Mouse (Mus musculus): Measurements from ENCODE around the gene Haus6. TPM values are rescaled to one million over a fixed set of nuclear protein-coding genes. Genes with fewer than 3 reads are reported as not detected.
"Not testable (repeated sequence)": the region's sequence is repeated elsewhere in the genome, so short reads cannot be mapped to it uniquely, and the experiment has no call there.

Gene Haus6
- polyA plus RNA-seq (2014; fragmentation: Nextera tagmentation; extraction: Ambion mirVana) = 9.4 and 10.6 TPM in 2 replicates

- H3K4me1 ChIP-seq (ENCODE audit: control insufficient read depth in 2 of 2, insufficient read depth in 2 of 2, low read length in 2 of 2) = peaks cover 2 to 9% of the 10 kb centered on the region in 2 experiments; a peak in 3 of 4 replicates
- under 1% methylated on average over 59 of the region's 59 CpGs for WGBS
- peak; percentile 98 for ATAC-seq (ENCODE audit: insufficient number of reproducible peaks, insufficient read depth, low FRiP score, low read depth)
Measured at GRCm38 (mm10) chr4:86611524-86612288, at the start of gene Haus6. Gene Haus6 (minus strand): TSS chr4:86612055.

GRCm38 (mm10) chr4:86657176-86657575 lies 45.3 kb upstream of the Haus6 start:
- peaks cover 8 to 9% of the 10 kb centered on the region in 2 experiments; a peak in 3 of 4 replicates for H3K4me1 ChIP-seq (ENCODE audit: control insufficient read depth in 2 of 2, insufficient read depth in 2 of 2, low read length in 2 of 2)
- peaks cover 70% of the 10 kb centered on the region for H3K36me3 ChIP-seq (ENCODE audit: control insufficient read depth, insufficient read depth, low read length)
- H3K27ac ChIP-seq (replicated peaks in 1 of 2; ENCODE audit: control insufficient read depth in 1 of 2, insufficient read depth in 1 of 2, low read depth in 2 of 2, low read length in 2 of 2) = peak overlapping the region; percentile 51 to 84
- no peak overlapping the region for H3K9ac ChIP-seq (ENCODE audit: low read length)
- no peaks in the 10 kb centered on the region for H3K9me3 ChIP-seq (ENCODE audit: control insufficient read depth, low read length)
- no peak overlapping the region for H3K4me2 ChIP-seq (ENCODE audit: low read length)
- H3K4me3 ChIP-seq (ENCODE audit: control insufficient read depth in 1 of 2, insufficient read depth in 1 of 2, low read depth in 1 of 2, low read length in 2 of 2) = no peak overlapping the region
- 43% methylated on average over 12 of the region's 12 CpGs for WGBS
- H3K27me3 ChIP-seq (ENCODE audit: control insufficient read depth, insufficient read depth, low read length) = no peaks in the 10 kb centered on the region
- ATAC-seq (ENCODE audit: insufficient number of reproducible peaks, insufficient read depth, low FRiP score, low read depth) = peak; percentile 56

More at GRCm38 (mm10) chr4:86611524-86612288, at the start of gene Haus6:
- H3K27ac ChIP-seq (replicated peaks in 1 of 2; ENCODE audit: control insufficient read depth in 1 of 2, insufficient read depth in 1 of 2, low read depth in 2 of 2, low read length in 2 of 2) = peak within 1 kb of the TSS; percentile 56 to 71
- peak within 1 kb of the TSS; percentile 70 to 98 for H3K4me3 ChIP-seq (ENCODE audit: control insufficient read depth in 1 of 2, insufficient read depth in 1 of 2, low read depth in 1 of 2, low read length in 2 of 2)
- H3K9me3 ChIP-seq (ENCODE audit: control insufficient read depth, low read length) = no peaks in the 10 kb centered on the region
- H3K4me2 ChIP-seq (ENCODE audit: low read length) = peak within 1 kb of the TSS; percentile 84
- peak within 1 kb of the TSS; percentile 85 for H3K9ac ChIP-seq (ENCODE audit: low read length)
- no peaks in the 10 kb centered on the region for H3K27me3 ChIP-seq (ENCODE audit: control insufficient read depth, insufficient read depth, low read length)
- H3K36me3 ChIP-seq (ENCODE audit: control insufficient read depth, insufficient read depth, low read length) = peaks cover 9% of the 10 kb centered on the region

- H3K4me1 ChIP-seq (ENCODE audit: control insufficient read depth in 2 of 2, insufficient read depth in 2 of 2, low read length in 2 of 2); H3K4me2 ChIP-seq (ENCODE audit: low read length); H3K27me3 ChIP-seq (ENCODE audit: control insufficient read depth, insufficient read depth, low read length); H3K4me3 ChIP-seq (ENCODE audit: control insufficient read depth in 1 of 2, insufficient read depth in 1 of 2, low read depth in 1 of 2, low read length in 2 of 2); ATAC-seq (ENCODE audit: insufficient number of reproducible peaks, insufficient read depth, low FRiP score, low read depth); H3K9ac ChIP-seq (ENCODE audit: low read length); H3K9me3 ChIP-seq (ENCODE audit: control insufficient read depth, low read length): not testable (repeated sequence)
- Histone ChIP-seq H3K36me3 (ENCODE audit: control insufficient read depth, insufficient read depth, low read length) (peaks cover 62% of the 10 kb centered on the region), H3K27ac (replicated peaks in 1 of 2; ENCODE audit: control insufficient read depth in 1 of 2, insufficient read depth in 1 of 2, low read depth in 2 of 2, low read length in 2 of 2) (peak overlapping the region in 1 of 2 experiments; percentile 44; a peak in 1 of 4 replicates)
- WGBS = 89% methylated on average over 8 of the region's 8 CpGs
Measured at GRCm38 (mm10) chr4:86656410-86656809, 44.6 kb upstream of the Haus6 start.

GRCm38 (mm10) chr4:86651686-86652384 lies 40.0 kb upstream of the Haus6 start:
- no peak for ATAC-seq (ENCODE audit: insufficient number of reproducible peaks, insufficient read depth, low FRiP score, low read depth)
- 67% methylated on average over 10 of the region's 10 CpGs for WGBS
- H3K9ac ChIP-seq (ENCODE audit: low read length) = no peak overlapping the region
- H3K4me2 ChIP-seq (ENCODE audit: low read length) = no peak overlapping the region
- no peaks in the 10 kb centered on the region for H3K27me3 ChIP-seq (ENCODE audit: control insufficient read depth, insufficient read depth, low read length)
- no peaks in the 10 kb centered on the region for H3K9me3 ChIP-seq (ENCODE audit: control insufficient read depth, low read length)
- peaks cover 16% of the 10 kb centered on the region for H3K36me3 ChIP-seq (ENCODE audit: control insufficient read depth, insufficient read depth, low read length)
- peaks cover under 1 to 3% of the 10 kb centered on the region in 2 experiments; a peak in 2 of 4 replicates for H3K4me1 ChIP-seq (ENCODE audit: control insufficient read depth in 2 of 2, insufficient read depth in 2 of 2, low read length in 2 of 2)
- no peak overlapping the region for H3K4me3 ChIP-seq (ENCODE audit: control insufficient read depth in 1 of 2, insufficient read depth in 1 of 2, low read depth in 1 of 2, low read length in 2 of 2)
- no peak overlapping the region for H3K27ac ChIP-seq (replicated peaks in 1 of 2; ENCODE audit: control insufficient read depth in 1 of 2, insufficient read depth in 1 of 2, low read depth in 2 of 2, low read length in 2 of 2)

GRCm38 (mm10) chr4:86648394-86648793 lies 36.5 kb upstream of the Haus6 start:
- WGBS = 83% methylated on average over 10 of the region's 13 CpGs
- H3K9ac ChIP-seq (ENCODE audit: low read length); H3K27ac ChIP-seq (replicated peaks in 1 of 2; ENCODE audit: control insufficient read depth in 1 of 2, insufficient read depth in 1 of 2, low read depth in 2 of 2, low read length in 2 of 2); H3K27me3 ChIP-seq (ENCODE audit: control insufficient read depth, insufficient read depth, low read length); H3K4me2 ChIP-seq (ENCODE audit: low read length); H3K4me3 ChIP-seq (ENCODE audit: control insufficient read depth in 1 of 2, insufficient read depth in 1 of 2, low read depth in 1 of 2, low read length in 2 of 2); H3K36me3 ChIP-seq (ENCODE audit: control insufficient read depth, insufficient read depth, low read length); ATAC-seq (ENCODE audit: insufficient number of reproducible peaks, insufficient read depth, low FRiP score, low read depth); H3K9me3 ChIP-seq (ENCODE audit: control insufficient read depth, low read length); H3K4me1 ChIP-seq (ENCODE audit: control insufficient read depth in 2 of 2, insufficient read depth in 2 of 2, low read length in 2 of 2): not testable (repeated sequence)

GRCm38 (mm10) chr4:86637561-86637960 lies 25.7 kb upstream of the Haus6 start:
- H3K4me2 ChIP-seq (ENCODE audit: low read length) = peak overlapping the region; percentile 16; the same call in 1 of the 2 replicates

GRCm38 (mm10) chr4:86634873-86635272 lies 23.0 kb upstream of the Haus6 start:
- H3K4me3 ChIP-seq (ENCODE audit: control insufficient read depth in 1 of 2, insufficient read depth in 1 of 2, low read depth in 1 of 2, low read length in 2 of 2); H3K27me3 ChIP-seq (ENCODE audit: control insufficient read depth, insufficient read depth, low read length); H3K9ac ChIP-seq (ENCODE audit: low read length); H3K4me1 ChIP-seq (ENCODE audit: control insufficient read depth in 2 of 2, insufficient read depth in 2 of 2, low read length in 2 of 2); H3K9me3 ChIP-seq (ENCODE audit: control insufficient read depth, low read length); ATAC-seq (ENCODE audit: insufficient number of reproducible peaks, insufficient read depth, low FRiP score, low read depth); H3K4me2 ChIP-seq (ENCODE audit: low read length); H3K27ac ChIP-seq (replicated peaks in 1 of 2; ENCODE audit: control insufficient read depth in 1 of 2, insufficient read depth in 1 of 2, low read depth in 2 of 2, low read length in 2 of 2); H3K36me3 ChIP-seq (ENCODE audit: control insufficient read depth, insufficient read depth, low read length): not testable (repeated sequence)

More at GRCm38 (mm10) chr4:86637561-86637960, 25.7 kb upstream of the Haus6 start:
- 56% methylated on average over 9 of the region's 9 CpGs for WGBS
- H3K9ac ChIP-seq (ENCODE audit: low read length); H3K4me3 ChIP-seq (ENCODE audit: control insufficient read depth in 1 of 2, insufficient read depth in 1 of 2, low read depth in 1 of 2, low read length in 2 of 2); H3K4me1 ChIP-seq (ENCODE audit: control insufficient read depth in 2 of 2, insufficient read depth in 2 of 2, low read length in 2 of 2); H3K36me3 ChIP-seq (ENCODE audit: control insufficient read depth, insufficient read depth, low read length); ATAC-seq (ENCODE audit: insufficient number of reproducible peaks, insufficient read depth, low FRiP score, low read depth); H3K9me3 ChIP-seq (ENCODE audit: control insufficient read depth, low read length); H3K27ac ChIP-seq (replicated peaks in 1 of 2; ENCODE audit: control insufficient read depth in 1 of 2, insufficient read depth in 1 of 2, low read depth in 2 of 2, low read length in 2 of 2); H3K27me3 ChIP-seq (ENCODE audit: control insufficient read depth, insufficient read depth, low read length): not testable (repeated sequence)

All from heart, embryonic 14.5 days (tissue).